ENCODE assay signal across 8 mouse cellular contexts in the genomic region with DNA sequence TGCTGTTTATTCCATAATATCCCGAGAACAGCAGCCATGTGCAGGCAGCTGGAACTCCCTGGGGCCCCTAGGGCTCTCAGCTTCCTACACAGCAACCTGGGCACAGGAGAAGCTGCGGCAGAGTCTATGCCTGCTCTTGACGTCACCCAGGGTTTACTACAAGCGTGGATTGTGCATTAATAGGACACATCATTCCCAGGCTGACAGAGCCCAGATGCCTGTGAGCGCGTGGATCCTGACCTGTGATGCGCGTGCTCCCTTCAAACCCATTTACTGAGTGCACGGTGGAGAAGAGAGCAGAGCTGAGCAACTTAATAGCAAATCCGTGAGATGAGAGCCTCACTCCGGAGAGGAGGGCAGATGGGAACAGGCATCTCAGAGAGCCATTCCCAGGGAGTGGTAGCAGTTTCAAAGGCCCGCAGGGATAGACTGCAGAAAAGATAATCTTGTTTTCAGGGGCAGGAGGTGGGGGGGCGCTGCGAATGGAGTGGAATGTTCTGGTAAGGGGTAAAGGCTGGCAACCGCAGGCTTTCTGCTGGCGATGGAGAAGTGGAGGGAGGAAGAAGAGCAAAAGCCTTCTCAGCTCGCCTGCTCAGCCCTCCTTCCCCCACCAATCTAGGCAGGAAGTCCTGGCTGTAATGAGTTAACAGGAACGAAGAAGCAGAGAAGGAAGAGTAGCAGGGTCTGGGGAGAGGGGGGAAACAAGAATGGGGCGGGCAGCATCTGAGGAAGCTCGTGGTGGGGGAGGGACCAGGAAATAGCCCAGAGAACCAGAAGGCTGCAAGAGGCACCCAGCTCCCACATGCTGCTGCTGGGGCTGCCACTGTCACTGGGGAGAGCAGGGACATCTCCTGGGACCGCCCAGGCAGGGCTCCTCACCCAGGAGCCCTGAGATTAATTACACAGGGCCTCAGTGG. TPM values are rescaled to one million over a fixed set of nuclear protein-coding genes. Genes with fewer than 3 reads are reported as not detected.
DNase-seq lines count a peak whose midpoint lies in the region; ATAC-seq lines count a peak whose summit lies in the region.

No protein-coding gene starts in this region.

- H3K9me3 ChIP-seq in forebrain, embryonic 15.5 days = no peaks in the 10 kb centered on the region
- no peaks in the 10 kb centered on the region for H3K9me3 ChIP-seq in intestine, embryonic 14.5 days (ENCODE audit: control insufficient read depth, low read length)
- H3K9me3 ChIP-seq in liver, embryonic 15.5 days (replicated peaks) = no peaks in the 10 kb centered on the region
- H3K9me3 ChIP-seq in neural tube, embryonic 15.5 days (replicated peaks) = no peaks in the 10 kb centered on the region

- peak; percentile 57 for DNase-seq in adrenal gland, adult 2 months
- no peak for DNase-seq in adrenal gland, adult 8-10 months
- DNase-seq in MEL-GATA-1-ER (ENCODE audit: extremely low read depth, low read depth) = peak; percentile 79
- DNase-seq in intestine, embryonic 14.5 days (ENCODE audit: low spot score) = peak; percentile 65
- peak; percentile 80 to 88 for DNase-seq in thymus, postnatal 36 days

- H3K4me2 ChIP-seq in forebrain, embryonic 15.5 days (replicated peaks) = peak overlapping the region; percentile 28
- peak overlapping the region; percentile 54 for H3K4me2 ChIP-seq in intestine, embryonic 14.5 days (ENCODE audit: low read length)
- peak overlapping the region; percentile 90 for H3K4me2 ChIP-seq in liver, embryonic 15.5 days
- H3K4me2 ChIP-seq in neural tube, embryonic 15.5 days = peak overlapping the region; percentile 80

- peak overlapping the region; percentile 27 for H3K27ac ChIP-seq in forebrain, embryonic 15.5 days (replicated peaks)
- peak overlapping the region; percentile 75 for H3K27ac ChIP-seq in intestine, embryonic 14.5 days (ENCODE audit: low read depth)
- peak overlapping the region; percentile 82 for H3K27ac ChIP-seq in liver, embryonic 15.5 days (replicated peaks)
- H3K27ac ChIP-seq in neural tube, embryonic 15.5 days (replicated peaks) = peak overlapping the region; percentile 85

- 0 out of 2 replicates have a peak overlapping the region, but pooled peaks have one; percentile 1 for H3K9ac ChIP-seq in forebrain, embryonic 15.5 days (replicated peaks)
- H3K9ac ChIP-seq in intestine, embryonic 14.5 days (ENCODE audit: low read length) = peak overlapping the region; percentile 25
- H3K9ac ChIP-seq in liver, embryonic 15.5 days = no peak overlapping the region
- peak overlapping the region; percentile 45 for H3K9ac ChIP-seq in neural tube, embryonic 15.5 days (replicated peaks)

- peaks cover 65% of the 10 kb centered on the region for H3K4me1 ChIP-seq in forebrain, embryonic 15.5 days
- H3K4me1 ChIP-seq in intestine, embryonic 14.5 days (replicated peaks; ENCODE audit: control insufficient read depth, insufficient read depth, low read length) = peaks cover 59% of the 10 kb centered on the region
- peaks cover 89% of the 10 kb centered on the region for H3K4me1 ChIP-seq in liver, embryonic 15.5 days (replicated peaks)
- peaks cover 75% of the 10 kb centered on the region for H3K4me1 ChIP-seq in neural tube, embryonic 15.5 days

- 0 out of 2 replicates have a peak overlapping the region, but pooled peaks have one; percentile 2 for H3K4me3 ChIP-seq in forebrain, embryonic 15.5 days
- H3K4me3 ChIP-seq in intestine, embryonic 14.5 days (ENCODE audit: low read depth, low read length) = peak overlapping the region; percentile 2; the same call in 1 of the 2 replicates
- peak overlapping the region; percentile 11 for H3K4me3 ChIP-seq in liver, embryonic 15.5 days (replicated peaks)
- H3K4me3 ChIP-seq in neural tube, embryonic 15.5 days (replicated peaks) = peak overlapping the region; percentile 92

- H3K27me3 ChIP-seq in forebrain, embryonic 15.5 days = no peaks in the 10 kb centered on the region
- no peaks in the 10 kb centered on the region for H3K27me3 ChIP-seq in intestine, embryonic 14.5 days (replicated peaks; ENCODE audit: control insufficient read depth, insufficient read depth, low read length)
- 0 out of 2 replicates have a peak, but pooled peaks cover 3% of the 10 kb centered on the region for H3K27me3 ChIP-seq in liver, embryonic 15.5 days
- H3K27me3 ChIP-seq in neural tube, embryonic 15.5 days (replicated peaks) = no peaks in the 10 kb centered on the region

- H3K36me3 ChIP-seq in forebrain, embryonic 15.5 days = no peaks in the 10 kb centered on the region
- no peaks in the 10 kb centered on the region for H3K36me3 ChIP-seq in intestine, embryonic 14.5 days (ENCODE audit: control insufficient read depth, insufficient read depth, low read length)
- no peaks in the 10 kb centered on the region for H3K36me3 ChIP-seq in liver, embryonic 15.5 days (replicated peaks)
- no peaks in the 10 kb centered on the region for H3K36me3 ChIP-seq in neural tube, embryonic 15.5 days

- ATAC-seq in forebrain, embryonic 15.5 days (replicated peaks) = 0 out of 2 replicates have a peak, but pooled peaks have one; percentile 14
- no peak for ATAC-seq in intestine, embryonic 14.5 days (replicated peaks; ENCODE audit: low FRiP score, low TSS enrichment, low read depth)
- no peak for ATAC-seq in liver, embryonic 15.5 days (ENCODE audit: insufficient read depth)
- ATAC-seq in neural tube, embryonic 15.5 days (ENCODE audit: low FRiP score) = peak; percentile 19

- WGBS in forebrain, embryonic 15.5 days = 36% methylated on average over 21 of the region's 21 CpGs
- WGBS in intestine, embryonic 14.5 days = 15% methylated on average over 20 of the region's 21 CpGs
- 27% methylated on average over 21 of the region's 21 CpGs for WGBS in liver, embryonic 15.5 days (ENCODE audit: insufficient replicate concordance)
- 21% methylated on average over 21 of the region's 21 CpGs for WGBS in neural tube, embryonic 15.5 days

RNA-seq across cellular contexts. Expression of a gene that starts 4.0 kb away (rescaled TPM):
- 10 to 100 TPM; 49.1 to 49.7 TPM for total RNA-seq in adrenal gland, adult 2 months (2021)
- 60.4 and 62.6 TPM in 2 replicates for polyA plus RNA-seq in adrenal gland, adult 2 months (2012; rRNA removed)
- total RNA-seq in adrenal gland, adult 8-10 months (2022) = 10 to 100 TPM; 42.3 to 71.6 (median 53.0) TPM
- 20.5 and 24.9 TPM in 2 replicates for polyA plus RNA-seq in forebrain, embryonic 15.5 days (2015; fragmentation: Nextera tagmentation; extraction: Ambion mirVana)
- 19.2 and 21.9 TPM in 2 replicates for polyA plus RNA-seq in intestine, embryonic 14.5 days (2014; fragmentation: Nextera tagmentation; extraction: Ambion mirVana)
- 12.4 and 13.2 TPM in 2 replicates for polyA plus RNA-seq in liver, embryonic 15.5 days (2015; fragmentation: Nextera tagmentation; extraction: Ambion mirVana)
- polyA plus RNA-seq in neural tube, embryonic 15.5 days (2015; fragmentation: Nextera tagmentation; extraction: Ambion mirVana) = 26.2 and 31.3 TPM in 2 replicates

RNA-seq across cellular contexts. Expression of a gene that starts 19.1 kb away (rescaled TPM):
- 1 to 10 TPM; 2.5 to 5.7 TPM for total RNA-seq in adrenal gland, adult 2 months (2021)
- 5.4 and 8.3 TPM in 2 replicates for polyA plus RNA-seq in adrenal gland, adult 2 months (2012; rRNA removed)
- total RNA-seq in adrenal gland, adult 8-10 months (2022) = 10 to 100 TPM in 1 of 4 experiments, 1 to 10 TPM in 3; 4.3 to 10.6 (median 6.8) TPM
- 25.1 and 26.2 TPM in 2 replicates for polyA plus RNA-seq in forebrain, embryonic 15.5 days (2015; fragmentation: Nextera tagmentation; extraction: Ambion mirVana)
- 6.4 and 7.8 TPM in 2 replicates for polyA plus RNA-seq in intestine, embryonic 14.5 days (2014; fragmentation: Nextera tagmentation; extraction: Ambion mirVana)
- polyA plus RNA-seq in liver, embryonic 15.5 days (2015; fragmentation: Nextera tagmentation; extraction: Ambion mirVana) = 0.90 and 1.5 TPM in 2 replicates
- polyA plus RNA-seq in neural tube, embryonic 15.5 days (2015; fragmentation: Nextera tagmentation; extraction: Ambion mirVana) = 63.0 and 75.4 TPM in 2 replicates

RNA-seq across cellular contexts. Expression of a gene that starts 33.0 kb away (rescaled TPM):
- 10 to 100 TPM; 30.9 to 34.4 TPM for total RNA-seq in adrenal gland, adult 2 months (2021)
- polyA plus RNA-seq in adrenal gland, adult 2 months (2012; rRNA removed) = 67.4 and 86.6 TPM in 2 replicates
- total RNA-seq in adrenal gland, adult 8-10 months (2022) = 10 to 100 TPM; 30.8 to 55.1 (median 46.6) TPM
- 5.2 and 6.7 TPM in 2 replicates for polyA plus RNA-seq in forebrain, embryonic 15.5 days (2015; fragmentation: Nextera tagmentation; extraction: Ambion mirVana)
- 21.7 and 25.4 TPM in 2 replicates for polyA plus RNA-seq in intestine, embryonic 14.5 days (2014; fragmentation: Nextera tagmentation; extraction: Ambion mirVana)
- 2.0 and 2.3 TPM in 2 replicates for polyA plus RNA-seq in liver, embryonic 15.5 days (2015; fragmentation: Nextera tagmentation; extraction: Ambion mirVana)
- polyA plus RNA-seq in neural tube, embryonic 15.5 days (2015; fragmentation: Nextera tagmentation; extraction: Ambion mirVana) = 19.8 TPM in 2 replicates

Comparison
In these comparisons a context has a peak if more than half of its experiments do, and no peak if none do; other contexts are left out.
1. ATAC-seq: peak in forebrain, embryonic 15.5 days (single experiment) and neural tube, embryonic 15.5 days (single experiment); none in intestine, embryonic 14.5 days (single experiment) and liver, embryonic 15.5 days (single experiment).
2. H3K27ac ChIP-seq: peak in every context shown above with its lines; median percentile 85 in neural tube, embryonic 15.5 days; 82 in liver, embryonic 15.5 days; 75 in intestine, embryonic 14.5 days; 27 in forebrain, embryonic 15.5 days.
3. H3K4me2 ChIP-seq: peak in every context shown above with its lines; median percentile 90 in liver, embryonic 15.5 days; 80 in neural tube, embryonic 15.5 days; 54 in intestine, embryonic 14.5 days; 28 in forebrain, embryonic 15.5 days.
4. H3K4me3 ChIP-seq: peak in every context shown above with its lines; median percentile 92 in neural tube, embryonic 15.5 days; 11 in liver, embryonic 15.5 days; 2 in forebrain, embryonic 15.5 days; 2 in intestine, embryonic 14.5 days.